In genomic region chr5:120536046-120536445, GRCm38 (mm10) we compare ENCODE assay signal across 10 mouse cellular contexts. TPM values are rescaled to one million over a fixed set of nuclear protein-coding genes. Genes with fewer than 3 reads are reported as not detected.
DNase-seq lines count a peak whose midpoint lies in the region; ATAC-seq lines count a peak whose summit lies in the region.
"Had no signal": no experiment of that assay in that cellular context is flagged by ENCODE, and none has a peak within 500 bp of the region (broad histone marks: within the 10 kb centered on the region; RNA-seq: fewer than 3 reads in every experiment).

No protein-coding gene starts in this region.

- H3K9me3 ChIP-seq in midbrain, embryonic 12.5 days, result no peaks in the 10 kb centered on the region
- no peaks in the 10 kb centered on the region for H3K9me3 ChIP-seq in midbrain, embryonic 11.5 days (ENCODE audit: control insufficient read depth, low read length)

- no peak for ATAC-seq in midbrain, embryonic 12.5 days (ENCODE audit: low FRiP score, low read depth)
- ATAC-seq in midbrain, embryonic 11.5 days (ENCODE audit: low FRiP score), result no peak

- peak; percentile 38 for DNase-seq in gastrocnemius, postnatal 14 days
- DNase-seq in gastrocnemius, postnatal 25 days, result no peak
- DNase-seq in midbrain, embryonic 11.5 days (ENCODE audit: low spot score, missing footprints), result no peak
- peak; percentile 34 to 52 for DNase-seq in heart, postnatal 14 days
- peak; percentile 71 for DNase-seq in right cerebral cortex, postnatal 25 days
- DNase-seq in adrenal gland, postnatal 25 days, result no peak
- DNase-seq in MN1 (ENCODE audit: low spot score), result no peak

- H3K27me3 ChIP-seq in midbrain, embryonic 12.5 days, result no peaks in the 10 kb centered on the region
- no peaks in the 10 kb centered on the region for H3K27me3 ChIP-seq in midbrain, embryonic 11.5 days (ENCODE audit: control insufficient read depth, insufficient read depth, low read length)

- H3K4me3 ChIP-seq in midbrain, embryonic 12.5 days, result no peak overlapping the region
- no peak overlapping the region for H3K4me3 ChIP-seq in midbrain, embryonic 11.5 days (ENCODE audit: low read depth, low read length)

- peaks cover 25% of the 10 kb centered on the region for H3K4me1 ChIP-seq in midbrain, embryonic 12.5 days
- no peaks in the 10 kb centered on the region for H3K4me1 ChIP-seq in midbrain, embryonic 11.5 days (ENCODE audit: control insufficient read depth, insufficient read depth, low read length)

- peaks cover 15% of the 10 kb centered on the region for H3K36me3 ChIP-seq in midbrain, embryonic 12.5 days
- no peaks in the 10 kb centered on the region for H3K36me3 ChIP-seq in midbrain, embryonic 11.5 days (ENCODE audit: control insufficient read depth, insufficient read depth, low read length)

- H3K4me2 ChIP-seq in midbrain, embryonic 12.5 days (replicated peaks), result no peak overlapping the region
- H3K4me2 ChIP-seq in midbrain, embryonic 11.5 days, result no peak overlapping the region

- H3K27ac ChIP-seq in midbrain, embryonic 12.5 days (replicated peaks), result 0 out of 2 replicates have a peak overlapping the region, but pooled peaks have one; percentile 20
- no peak overlapping the region for H3K27ac ChIP-seq in midbrain, embryonic 11.5 days (ENCODE audit: low read depth, low read length)
- H3K27ac ChIP-seq: kidney, postnatal 0 days had no signal

- WGBS in midbrain, embryonic 12.5 days, result 78% methylated on average over 13 of the region's 13 CpGs
- 84% methylated on average over 13 of the region's 13 CpGs for WGBS in midbrain, embryonic 11.5 days

- H3K9ac ChIP-seq in midbrain, embryonic 12.5 days (replicated peaks), result no peak overlapping the region; the same call in 1 of the 2 replicates
- H3K9ac ChIP-seq in midbrain, embryonic 11.5 days (ENCODE audit: low read length), result no peak overlapping the region

- intact Hi-C loops in gastrocnemius, postnatal 14 days (cut with DNase I; ENCODE audit: low total_unique reads), result no loop called here
- intact Hi-C loops in heart, postnatal 14 days (cut with DNase I), result no loop called here

RNA-seq across cellular contexts. Expression of gene Slc8b1, which starts 25.1 kb away (rescaled TPM):
- 10 to 100 TPM; 12.5 to 13.0 TPM for total RNA-seq in gastrocnemius, postnatal 14 days (2021)
- total RNA-seq in gastrocnemius, postnatal 25 days (2021), result 10 to 100 TPM in 1 of 2 experiments, 1 to 10 TPM in 1; 9.4 to 11.7 TPM
- 3.1 TPM in 2 replicates for polyA plus RNA-seq in midbrain, embryonic 12.5 days (2016; fragmentation: Nextera tagmentation; extraction: Ambion mirVana)
- polyA plus RNA-seq in midbrain, embryonic 11.5 days (2014; fragmentation: Nextera tagmentation; extraction: Ambion mirVana), result 1.3 and 1.8 TPM in 2 replicates
- total RNA-seq in heart, postnatal 14 days (2021), result 10 to 100 TPM in 1 of 2 experiments, 1 to 10 TPM in 1; 8.7 to 16.4 TPM
- 34.5 and 55.3 TPM in 2 replicates for total RNA-seq in adrenal gland, postnatal 25 days (2021)

RNA-seq across cellular contexts. Expression of gene Plbd2, which starts 32.6 kb away (rescaled TPM):
- 10 to 100 TPM; 31.7 to 34.3 TPM for total RNA-seq in gastrocnemius, postnatal 14 days (2021)
- total RNA-seq in gastrocnemius, postnatal 25 days (2021), result 10 to 100 TPM; 29.1 to 32.6 TPM
- 31.5 and 36.2 TPM in 2 replicates for polyA plus RNA-seq in midbrain, embryonic 12.5 days (2016; fragmentation: Nextera tagmentation; extraction: Ambion mirVana)
- 20.2 and 21.9 TPM in 2 replicates for polyA plus RNA-seq in midbrain, embryonic 11.5 days (2014; fragmentation: Nextera tagmentation; extraction: Ambion mirVana)
- total RNA-seq in heart, postnatal 14 days (2021), result 10 to 100 TPM; 37.5 to 42.2 TPM
- total RNA-seq in adrenal gland, postnatal 25 days (2021), result 76.4 and 93.3 TPM in 2 replicates

RNA-seq across cellular contexts. Expression of gene Tpcn1, which starts 52.4 kb away (rescaled TPM):
- 10 to 100 TPM; 47.6 to 50.9 TPM for total RNA-seq in gastrocnemius, postnatal 14 days (2021)
- total RNA-seq in gastrocnemius, postnatal 25 days (2021), result 10 to 100 TPM; 44.3 to 48.3 TPM
- 12.9 and 14.2 TPM in 2 replicates for polyA plus RNA-seq in midbrain, embryonic 12.5 days (2016; fragmentation: Nextera tagmentation; extraction: Ambion mirVana)
- 8.6 and 10.8 TPM in 2 replicates for polyA plus RNA-seq in midbrain, embryonic 11.5 days (2014; fragmentation: Nextera tagmentation; extraction: Ambion mirVana)
- 10 to 100 TPM; 34.1 to 39.0 TPM for total RNA-seq in heart, postnatal 14 days (2021)
- 40.2 and 42.4 TPM in 2 replicates for total RNA-seq in adrenal gland, postnatal 25 days (2021)

RNA-seq across cellular contexts. Expression of gene Iqcd, which starts 52.8 kb away (rescaled TPM):
- total RNA-seq in gastrocnemius, postnatal 14 days (2021), result under 1 TPM in 1 of 2 experiments, not detected in 1; 0.13 TPM
- total RNA-seq in gastrocnemius, postnatal 25 days (2021), result under 1 TPM in 1 of 2 experiments, not detected in 1; 0.18 TPM
- polyA plus RNA-seq in midbrain, embryonic 12.5 days (2016; fragmentation: Nextera tagmentation; extraction: Ambion mirVana), result 0.60 and 1.7 TPM in 2 replicates
- polyA plus RNA-seq in midbrain, embryonic 11.5 days (2014; fragmentation: Nextera tagmentation; extraction: Ambion mirVana), result 0.25 and 0.51 TPM in 2 replicates
- total RNA-seq in heart, postnatal 14 days (2021), result under 1 TPM in 1 of 2 experiments, not detected in 1; 0.15 TPM
- 0.57 and 0.67 TPM in 2 replicates for total RNA-seq in adrenal gland, postnatal 25 days (2021)

RNA-seq across cellular contexts. Expression of gene Sds, which starts 59.7 kb away (rescaled TPM):
- not detected for total RNA-seq in gastrocnemius, postnatal 14 days (2021)
- total RNA-seq in gastrocnemius, postnatal 25 days (2021), result not detected
- polyA plus RNA-seq in midbrain, embryonic 12.5 days (2016; fragmentation: Nextera tagmentation; extraction: Ambion mirVana), result not detected in 2 replicates
- polyA plus RNA-seq in midbrain, embryonic 11.5 days (2014; fragmentation: Nextera tagmentation; extraction: Ambion mirVana), result not detected in 2 replicates
- not detected for total RNA-seq in heart, postnatal 14 days (2021)
- 2.9 TPM in 1 of 2 replicates, not detected in the other for total RNA-seq in adrenal gland, postnatal 25 days (2021)
- total RNA-seq: megakaryocyte-erythroid progenitor cell, adult 5-6 weeks had no signal
- polyA plus RNA-seq: kidney, postnatal 0 days had no signal

Comparison
In these comparisons a context has a peak if more than half of its experiments do, and no peak if none do; other contexts are left out.
1. DNase-seq: peak in gastrocnemius, postnatal 14 days (single experiment), heart, postnatal 14 days (2 of 2) and right cerebral cortex, postnatal 25 days (single experiment); none in gastrocnemius, postnatal 25 days (single experiment), midbrain, embryonic 11.5 days (single experiment), adrenal gland, postnatal 25 days (single experiment) and MN1 (single experiment).